Comparison of ENCODE assay signal across 16 mouse cellular contexts in genomic region chr13:44415971-44416370, GRCm38 (mm10).
DNase-seq lines count a peak whose midpoint lies in the region; ATAC-seq and TF ChIP-seq lines count a peak whose summit lies in the region.
"Had no signal": no experiment of that assay in that cellular context is flagged by ENCODE, and none has a peak within 500 bp of the region (broad histone marks: within the 10 kb centered on the region; RNA-seq: fewer than 3 reads in every experiment).

No protein-coding gene starts in this region.

- no peak overlapping the region for H3K4me2 ChIP-seq in heart, embryonic 15.5 days
- H3K4me2 ChIP-seq: liver, embryonic 12.5 days; stomach, embryonic 15.5 days had no signal

- ATAC-seq in heart, embryonic 15.5 days (replicated peaks; ENCODE audit: insufficient number of reproducible peaks, insufficient read depth, low FRiP score, low read depth), result 0 out of 2 replicates have a peak, but pooled peaks have one; percentile 27
- ATAC-seq in erythroid progenitor cell, adult 5-6 weeks (replicated peaks; ENCODE audit: low FRiP score, poor library complexity, severe bottlenecking), result no peak
- ATAC-seq: liver, embryonic 12.5 days had no signal

- H3K4me3 ChIP-seq in gastrocnemius, adult 2 months, result no peak overlapping the region
- H3K4me3 ChIP-seq in heart, embryonic 15.5 days, result no peak overlapping the region
- H3K4me3 ChIP-seq: forebrain, embryonic 10.5 days; liver, embryonic 12.5 days; megakaryocyte, embryonic 14.5 days; stomach, embryonic 15.5 days had no signal

- peak overlapping the region; percentile 74 for H3K27ac ChIP-seq in gastrocnemius, adult 2 months
- peak overlapping the region; percentile 13; the same call in 1 of the 2 replicates for H3K27ac ChIP-seq in heart, embryonic 15.5 days
- H3K27ac ChIP-seq: liver, embryonic 12.5 days; stomach, embryonic 15.5 days had no signal

- DNase-seq in gastrocnemius, adult 2 months, result peak; percentile 40
- no peak for DNase-seq in gastrocnemius, postnatal 10 days
- DNase-seq in adrenal gland, postnatal 10 days, result peak; percentile 68
- DNase-seq in kidney, postnatal 10 days, result peak; percentile 67
- no peak for DNase-seq in testis, postnatal 10 days (ENCODE audit: low spot score)
- DNase-seq in left cerebral cortex, postnatal 4 days, result no peak
- DNase-seq: cerebellum, adult 11-12 months; embryo, embryonic 11 days; gastrocnemius, postnatal 14 days; layer of hippocampus, postnatal 36 days had no signal

- H3K4me1 ChIP-seq in heart, embryonic 15.5 days (replicated peaks), result peaks cover 32% of the 10 kb centered on the region

- H3K9me3 ChIP-seq in heart, embryonic 15.5 days (replicated peaks), result no peaks in the 10 kb centered on the region; the same call in 1 of the 2 replicates
- H3K9me3 ChIP-seq: liver, embryonic 12.5 days; stomach, embryonic 15.5 days had no signal

- intact Hi-C loops in gastrocnemius, adult 2 months (cut with DNase I), result no loop called here
- intact Hi-C loops in left cerebral cortex, postnatal 4 days (cut with DNase I), result no loop called here

- 49% methylated on average over 7 of the region's 7 CpGs for WGBS in heart, embryonic 15.5 days

- no peaks in the 10 kb centered on the region for H3K36me3 ChIP-seq in heart, embryonic 15.5 days
- H3K36me3 ChIP-seq: forebrain, embryonic 10.5 days; liver, embryonic 12.5 days; stomach, embryonic 15.5 days had no signal

- TF ChIP-seq CTCF in gastrocnemius, adult 2 months (IDR thresholded peaks at IDR 0.05), result no peak

- no peak overlapping the region for H3K9ac ChIP-seq in heart, embryonic 15.5 days
- H3K9ac ChIP-seq: liver, embryonic 12.5 days; stomach, embryonic 15.5 days had no signal

- no peaks in the 10 kb centered on the region for H3K27me3 ChIP-seq in heart, embryonic 15.5 days
- H3K27me3 ChIP-seq: liver, embryonic 12.5 days; megakaryocyte, embryonic 14.5 days; stomach, embryonic 15.5 days had no signal

Comparison
In these comparisons a context has a peak if more than half of its experiments do, and no peak if none do; other contexts are left out.
1. DNase-seq: peak in gastrocnemius, adult 2 months (single experiment), adrenal gland, postnatal 10 days (single experiment) and kidney, postnatal 10 days (single experiment); none in gastrocnemius, postnatal 10 days (single experiment), testis, postnatal 10 days (single experiment) and left cerebral cortex, postnatal 4 days (single experiment).